Mouse (Mus musculus) v-Abl transformed pro-B cells (cell line): Measurements from ENCODE around the gene Ssr2.

Experiments
- in situ Hi-C, 2 experiments: fragments of 400-800 bp; cut with MboI; formaldehyde crosslinking; loops; one replicate each; pipeline ENCODE4 v1.15.1; 2025; ENCODE audit not compliant: unreplicated experiment in 2 of 2

The Ssr2 gene

GRCm38 (mm10) chr3:88592942-88593576, 17.4 kb downstream of the Ssr2 start:
- in situ Hi-C loops, result loop anchor here in 1 of 2 experiments (10.0 kb wide), 1 partner anchor 152 kb away; no protein-coding TSS in a partner anchor

GRCm38 (mm10) chr3:88593893-88594580, 18.4 kb downstream of the Ssr2 start:
- in situ Hi-C loops, result loop anchor here in 1 of 2 experiments (10.0 kb wide), 1 partner anchor 151 kb away; no protein-coding TSS in a partner anchor

GRCm38 (mm10) chr3:88596547-88596946, 20.9 kb downstream of the Ssr2 start:
- in situ Hi-C loops, result loop anchor here in 1 of 2 experiments (10.0 kb wide), 1 partner anchor 148 kb away; no protein-coding TSS in a partner anchor

- in situ Hi-C loops, result loop anchor here (5.0 to 10.0 kb wide), 2 partner anchors 115 to 118 kb away; no protein-coding TSS in a partner anchor
Observed at GRCm38 (mm10) chr3:88602466-88602865, 26.8 kb downstream of the Ssr2 start.

GRCm38 (mm10) chr3:88603714-88604161, 28.1 kb downstream of the Ssr2 start:
- in situ Hi-C loops, result loop anchor here (5.0 to 10.0 kb wide), 2 partner anchors 116 to 119 kb away; no protein-coding TSS in a partner anchor

GRCm38 (mm10) chr3:88604863-88605262, 29.2 kb downstream of the Ssr2 start:
- in situ Hi-C loops, result loop anchor here (5.0 to 10.0 kb wide), 4 partner anchors 37 to 142 kb away; no protein-coding TSS in a partner anchor

- in situ Hi-C loops, result loop anchor here (5.0 to 10.0 kb wide), 3 partner anchors 37 to 142 kb away; no protein-coding TSS in a partner anchor
Observed at GRCm38 (mm10) chr3:88605666-88606065, 30.0 kb downstream of the Ssr2 start, which contains the start of gene Arhgef2. TSS of gene Arhgef2 (plus strand) at chr3:88605966.

GRCm38 (mm10) chr3:88607065-88607757, 31.5 kb downstream of the Ssr2 start:
- in situ Hi-C loops, result loop anchor here (5.0 to 10.0 kb wide), 3 partner anchors 35 to 140 kb away; no protein-coding TSS in a partner anchor

- in situ Hi-C loops, result loop anchor here (5.0 to 10.0 kb wide), 3 partner anchors 35 to 140 kb away; no protein-coding TSS in a partner anchor
Observed at GRCm38 (mm10) chr3:88607758-88608138, 32.1 kb downstream of the Ssr2 start.

GRCm38 (mm10) chr3:88609066-88609465, 33.4 kb downstream of the Ssr2 start:
- in situ Hi-C loops, result loop anchor here (5.0 to 10.0 kb wide), 3 partner anchors 33 to 138 kb away; no protein-coding TSS in a partner anchor

- in situ Hi-C loops, result no loop called here
Observed at GRCm38 (mm10) chr3:88614418-88614817, 38.7 kb downstream of the Ssr2 start.

GRCm38 (mm10) chr3:88615117-88615516, 39.4 kb downstream of the Ssr2 start:
- in situ Hi-C loops, result no loop called here

- in situ Hi-C loops, result no loop called here
Observed at GRCm38 (mm10) chr3:88615902-88616391, 40.3 kb downstream of the Ssr2 start.

- in situ Hi-C loops, result no loop called here
Observed at GRCm38 (mm10) chr3:88616951-88617500, 41.4 kb downstream of the Ssr2 start.

GRCm38 (mm10) chr3:88618074-88618871, 42.6 kb downstream of the Ssr2 start:
- in situ Hi-C loops, result no loop called here

GRCm38 (mm10) chr3:88619113-88620097, 43.7 kb downstream of the Ssr2 start:
- in situ Hi-C loops, result no loop called here

- in situ Hi-C loops, result no loop called here
Observed at GRCm38 (mm10) chr3:88620146-88620991, 44.7 kb downstream of the Ssr2 start.
